Mouse (Mus musculus): ENCODE data around the gene 4930564D02Rik.
A peak's percentile ranks its signal among the peaks of the same experiment; 100 is the strongest.

4930564D02Rik gene

GRCm38 (mm10) chr3:105114269-105114668 lies 47.6 kb downstream of the 4930564D02Rik start:
- DNase-seq = peak; percentile 64 to 78

- DNase-seq = no peak
These were observed 50.0 kb downstream of the 4930564D02Rik start for GRCm38 (mm10) chr3:105116596-105116995.

- DNase-seq = no peak
These were observed 57.1 kb downstream of the 4930564D02Rik start for GRCm38 (mm10) chr3:105123776-105124175.

- DNase-seq = no peak
These were observed 61.2 kb downstream of the 4930564D02Rik start for GRCm38 (mm10) chr3:105127881-105128280.

Data from lung, postnatal 4 days (tissue).